Mouse (Mus musculus) stomach, embryonic 15.5 days (tissue): Measurements from ENCODE around the gene Bpifc. TPM values are rescaled to one million over a fixed set of nuclear protein-coding genes. Genes with fewer than 3 reads are reported as not detected.

Experiments used
- ATAC-seq: fragments of 200-750 bp; cut with Nextera tagmentation; 2 replicates; pipeline ENCODE4 v1.8.0; 2017; ENCODE audit warnings: low read depth, moderate number of reproducible peaks, moderate TSS enrichment; ENCODE audit not compliant: insufficient read depth, low FRiP score
- H3K27ac ChIP-seq: fragments of 300-500 bp; sonication (generic); 2 replicates; pipeline ENCODE4 v1.5.1; 2015; ENCODE audit warnings: mild to moderate bottlenecking, inconsistent platforms
- H3K27me3 ChIP-seq: fragments of 300-500 bp; sonication (generic); replicated peaks from 2 replicates; pipeline ENCODE4 v1.6.1; 2015; ENCODE audit warnings: inconsistent platforms
- H3K36me3 ChIP-seq: fragments of 300-500 bp; sonication (generic); 2 replicates; pipeline ENCODE4 v1.6.1; 2015; ENCODE audit warnings: inconsistent platforms
- H3K4me1 ChIP-seq: fragments of 300-500 bp; sonication (generic); 2 replicates; pipeline ENCODE4 v1.6.1; 2015; ENCODE audit warnings: inconsistent platforms
- H3K4me2 ChIP-seq: fragments of 300-500 bp; sonication (generic); 2 replicates; pipeline ENCODE4 v1.6.1; 2015; ENCODE audit warnings: mild to moderate bottlenecking, inconsistent platforms
- H3K4me3 ChIP-seq: fragments of 300-500 bp; sonication (generic); replicated peaks from 2 replicates; pipeline ENCODE4 v1.5.1; 2015; ENCODE audit warnings: inconsistent platforms
- H3K9ac ChIP-seq: fragments of 300-500 bp; sonication (generic); 2 replicates; pipeline ENCODE4 v1.6.1; 2015; ENCODE audit warnings: inconsistent platforms
- H3K9me3 ChIP-seq: fragments of 300-500 bp; sonication (generic); 2 replicates; pipeline ENCODE4 v1.6.1; 2016; ENCODE audit warnings: inconsistent platforms
- WGBS: fragments of 180-500 bp; shearing (Covaris S2); methylation state at CpG from one replicate; pipeline ENCODE4 v1.1.7; 2015; 5-methylcytosine and 5-hydroxymethylcytosine counted together
- polyA plus RNA-seq: library from polyadenylated mRNA; unstranded; fragments of >200 nt; fragmentation: Nextera tagmentation; extraction: Ambion mirVana; gene quantifications from 2 replicates; pipeline ENCODE4 v1.2.1, GENCODE M21; 2015

Gene Bpifc
- polyA plus RNA-seq, 1 experiment from 2014 or later = 0.71 TPM

GRCm38 (mm10) chr10:85968731-85969130 lies 43.0 kb downstream of the Bpifc start:
- WGBS = 42% methylated on average over 2 of the region's 2 CpGs

DNA sequence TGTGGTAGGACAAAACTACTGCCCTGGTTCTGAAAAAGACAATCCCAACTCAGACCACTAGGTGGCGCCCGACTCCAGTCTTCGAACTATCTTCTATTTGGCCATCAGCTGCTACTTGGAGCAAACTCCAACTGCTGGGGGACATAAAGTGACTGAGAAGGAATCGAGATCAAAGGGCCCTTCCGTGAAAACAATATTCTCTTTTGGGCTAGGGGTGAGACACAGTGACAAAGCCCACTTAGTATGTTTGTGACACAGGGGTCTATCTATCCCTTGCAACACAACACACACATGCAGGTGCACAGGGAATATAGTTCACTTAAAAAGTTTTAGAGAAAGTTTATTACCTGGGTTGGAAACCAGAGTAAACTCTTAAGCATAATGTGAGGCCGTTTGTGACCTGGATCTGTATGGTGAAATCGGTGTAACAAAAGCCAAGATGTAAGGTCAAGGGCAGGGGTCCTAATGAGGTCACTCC lies 43.5 kb downstream of the Bpifc start:
- Histone ChIP-seq H3K9ac (no peak overlapping the region), H3K27me3 (no peaks in the 10 kb centered on the region), H3K36me3 (no peaks in the 10 kb centered on the region), H3K4me3 (no peak overlapping the region), H3K4me1 (no peaks in the 10 kb centered on the region), H3K27ac (no peak overlapping the region), H3K9me3 (no peaks in the 10 kb centered on the region), H3K4me2 (no peak overlapping the region)
- WGBS = 11% methylated on average over 7 of the region's 7 CpGs
- ATAC-seq = no peak

More at GRCm38 (mm10) chr10:85968731-85969130, 43.0 kb downstream of the Bpifc start:
- Histone ChIP-seq H3K9ac (no peak overlapping the region), H3K27ac (no peak overlapping the region), H3K4me2 (no peak overlapping the region), H3K36me3 (no peaks in the 10 kb centered on the region), H3K4me3 (no peak overlapping the region), H3K9me3 (no peaks in the 10 kb centered on the region), H3K27me3 (no peaks in the 10 kb centered on the region), H3K4me1 (no peaks in the 10 kb centered on the region)
- no peak for ATAC-seq

DNA sequence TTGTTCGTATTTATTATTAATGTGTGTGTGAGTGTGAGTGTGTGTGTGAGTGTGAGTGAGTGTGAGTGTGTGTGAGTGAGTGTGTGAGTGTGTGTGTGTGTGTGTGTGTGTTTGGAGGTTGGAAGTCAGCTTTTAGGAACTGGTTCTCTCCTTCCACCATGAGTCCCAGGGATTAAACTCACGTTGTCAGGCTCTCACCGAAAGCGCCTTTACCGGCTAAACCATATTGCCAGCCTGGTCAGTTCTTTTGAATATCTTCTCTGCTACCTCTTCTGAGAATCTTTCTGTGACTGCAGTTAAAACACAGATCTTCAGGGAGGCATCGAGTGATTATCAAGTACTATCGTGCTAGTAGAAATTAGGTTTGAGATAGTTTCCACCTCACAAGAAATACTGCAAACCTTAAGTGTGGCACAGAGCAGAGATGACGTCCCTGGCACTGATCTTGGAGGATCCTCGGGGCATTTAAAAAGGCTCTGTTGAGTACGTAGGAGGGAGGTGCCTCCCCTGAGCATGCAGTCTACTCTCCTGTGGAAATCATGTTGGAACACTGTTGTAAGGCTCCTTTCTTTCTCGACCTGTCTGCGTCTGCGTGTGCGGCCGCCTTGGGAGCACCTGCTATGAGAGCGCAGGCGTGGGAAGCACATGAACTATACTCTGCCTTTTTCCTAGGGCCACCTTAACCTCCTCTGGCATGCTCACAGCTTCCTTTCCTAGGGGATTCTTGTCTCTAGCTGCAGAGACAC lies 44.1 kb downstream of the Bpifc start:
- no peaks in the 10 kb centered on the region for H3K4me1 ChIP-seq
- H3K9ac ChIP-seq = no peak overlapping the region
- H3K9me3 ChIP-seq = no peaks in the 10 kb centered on the region
- no peak overlapping the region for H3K27ac ChIP-seq
- H3K4me3 ChIP-seq = no peak overlapping the region
- ATAC-seq = no peak
- WGBS = 64% methylated on average over 17 of the region's 17 CpGs
- no peaks in the 10 kb centered on the region for H3K36me3 ChIP-seq
- no peaks in the 10 kb centered on the region for H3K27me3 ChIP-seq
- H3K4me2 ChIP-seq = no peak overlapping the region

GRCm38 (mm10) chr10:85966476-85966875 lies 45.2 kb downstream of the Bpifc start:
- H3K27ac ChIP-seq = no peak overlapping the region
- H3K27me3 ChIP-seq = no peaks in the 10 kb centered on the region
- H3K9me3 ChIP-seq = no peaks in the 10 kb centered on the region
- 51% methylated on average over 2 of the region's 2 CpGs for whole genome bisulfite sequencing
- no peaks in the 10 kb centered on the region for H3K4me1 ChIP-seq
- no peaks in the 10 kb centered on the region for H3K36me3 ChIP-seq
- no peak overlapping the region for H3K4me3 ChIP-seq
- H3K9ac ChIP-seq = no peak overlapping the region
- ATAC-seq = no peak
- no peak overlapping the region for H3K4me2 ChIP-seq

- no peak overlapping the region for H3K4me2 ChIP-seq
- no peak overlapping the region for H3K27ac ChIP-seq
- no peak for ATAC-seq
- H3K27me3 ChIP-seq = no peaks in the 10 kb centered on the region
- no peaks in the 10 kb centered on the region for H3K9me3 ChIP-seq
- H3K9ac ChIP-seq = no peak overlapping the region
- WGBS = 87% methylated on average over 7 of the region's 7 CpGs
- H3K4me1 ChIP-seq = no peaks in the 10 kb centered on the region
- no peaks in the 10 kb centered on the region for H3K36me3 ChIP-seq
- no peak overlapping the region for H3K4me3 ChIP-seq
Measured at GRCm38 (mm10) chr10:85964316-85964715, 47.4 kb downstream of the Bpifc start.

GRCm38 (mm10) chr10:85962897-85963296 lies 48.8 kb downstream of the Bpifc start:
- no peak overlapping the region for H3K27ac ChIP-seq
- H3K4me2 ChIP-seq = no peak overlapping the region
- H3K9me3 ChIP-seq = no peaks in the 10 kb centered on the region
- no peaks in the 10 kb centered on the region for H3K36me3 ChIP-seq
- ATAC-seq = no peak
- no peaks in the 10 kb centered on the region for H3K27me3 ChIP-seq
- H3K9ac ChIP-seq = no peak overlapping the region
- H3K4me1 ChIP-seq = no peaks in the 10 kb centered on the region
- H3K4me3 ChIP-seq = no peak overlapping the region
- 49% methylated on average over 9 of the region's 9 CpGs for WGBS

DNA sequence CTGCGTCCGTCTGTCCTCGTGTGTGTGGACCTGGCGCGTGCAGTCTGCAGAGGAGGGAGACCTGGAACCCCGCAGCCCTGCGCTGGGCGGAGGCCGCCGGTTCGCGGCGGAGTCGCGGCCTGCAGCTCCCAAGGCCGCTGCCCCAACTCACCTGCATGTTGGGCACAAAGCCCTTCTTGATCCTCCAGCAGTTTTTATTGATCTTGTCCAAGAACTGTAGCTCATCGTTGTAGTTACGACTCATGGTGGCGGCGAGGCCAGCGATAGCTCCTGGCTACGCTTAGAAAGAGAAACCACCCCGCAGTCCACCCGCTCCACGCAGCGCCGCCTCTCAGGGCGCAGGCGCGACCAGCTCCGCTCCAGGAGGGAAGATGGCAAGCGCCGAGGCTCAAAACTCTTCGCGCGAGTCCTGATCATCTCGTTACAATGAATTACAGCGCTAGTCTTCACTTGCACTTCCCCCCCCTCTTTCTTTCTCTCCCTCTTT lies 54.2 kb downstream of the Bpifc start, which contains the start of gene Rtcb:
Gene Rtcb (minus strand): TSS at position 360 of the 487 bp plus-strand sequence.
- ATAC-seq = peak; percentile 86
- peak within 1 kb of the TSS; percentile 87 for H3K9ac ChIP-seq
- peak within 1 kb of the TSS; percentile 82 for H3K4me3 ChIP-seq
- WGBS = 0% methylated on average over 38 of the region's 38 CpGs
- peaks cover 4% of the 10 kb centered on the region; the same call in 1 of the 2 replicates for H3K4me1 ChIP-seq
- peak within 1 kb of the TSS; percentile 79 for H3K4me2 ChIP-seq
- H3K27me3 ChIP-seq = no peaks in the 10 kb centered on the region
- no peaks in the 10 kb centered on the region for H3K9me3 ChIP-seq
- peak within 1 kb of the TSS; percentile 77; the same call in 1 of the 2 replicates for H3K27ac ChIP-seq
- H3K36me3 ChIP-seq = peaks cover 21% of the 10 kb centered on the region; the same call in 1 of the 2 replicates

GRCm38 (mm10) chr10:85956871-85957419 lies 54.8 kb downstream of the Bpifc start:
- ATAC-seq = no peak
- Histone ChIP-seq H3K27ac (peak overlapping the region; percentile 77; the same call in 1 of the 2 replicates), H3K4me1 (peaks cover 4% of the 10 kb centered on the region; the same call in 1 of the 2 replicates), H3K9me3 (no peaks in the 10 kb centered on the region), H3K9ac (peak overlapping the region; percentile 87), H3K27me3 (no peaks in the 10 kb centered on the region), H3K4me3 (peak overlapping the region; percentile 82), H3K36me3 (peaks cover 23% of the 10 kb centered on the region; the same call in 1 of the 2 replicates), H3K4me2 (peak overlapping the region; percentile 79)
- 3% methylated on average over 20 of the region's 20 CpGs for WGBS

DNA sequence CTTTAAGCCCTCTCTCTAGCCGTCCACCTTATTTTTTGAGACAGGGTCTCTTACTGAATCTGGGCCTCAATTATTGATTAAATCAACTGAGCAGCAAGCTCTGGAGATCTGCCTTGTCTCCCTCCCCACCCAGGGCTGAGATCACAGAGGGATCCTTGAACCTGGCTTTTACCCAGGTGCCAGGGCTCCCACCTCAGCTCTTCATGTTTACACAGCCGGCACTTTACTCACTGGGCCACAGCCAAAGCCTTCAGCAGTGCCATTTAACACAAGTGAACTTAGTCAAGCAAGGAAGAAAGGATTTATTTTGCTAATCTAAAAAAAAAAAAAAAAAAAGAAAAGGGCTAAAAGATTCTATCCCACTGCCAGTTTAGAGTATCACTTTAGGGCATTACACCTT lies 57.3 kb downstream of the Bpifc start:
- Histone ChIP-seq H3K27ac (0 out of 2 replicates have a peak overlapping the region, but pooled peaks have one; percentile 42), H3K4me3 (no peak overlapping the region), H3K9me3 (no peaks in the 10 kb centered on the region), H3K27me3 (no peaks in the 10 kb centered on the region), H3K4me1 (peaks cover 4% of the 10 kb centered on the region; the same call in 1 of the 2 replicates), H3K9ac (no peak overlapping the region), H3K36me3 (peaks cover 37% of the 10 kb centered on the region; the same call in 1 of the 2 replicates), H3K4me2 (no peak overlapping the region)
- ATAC-seq = peak; percentile 70; the same call in 1 of the 2 replicates
- WGBS = 62% methylated on average over 2 of the region's 2 CpGs

- H3K9ac ChIP-seq = no peak overlapping the region
- H3K36me3 ChIP-seq = peaks cover 47% of the 10 kb centered on the region
- no peak for ATAC-seq
- no peaks in the 10 kb centered on the region for H3K27me3 ChIP-seq
- H3K9me3 ChIP-seq = no peaks in the 10 kb centered on the region
- 81% methylated on average over 3 of the region's 3 CpGs for WGBS
- no peak overlapping the region for H3K4me3 ChIP-seq
- peaks cover 4% of the 10 kb centered on the region; the same call in 1 of the 2 replicates for H3K4me1 ChIP-seq
- H3K4me2 ChIP-seq = no peak overlapping the region
- H3K27ac ChIP-seq = no peak overlapping the region
Measured at GRCm38 (mm10) chr10:85953401-85953800, 58.3 kb downstream of the Bpifc start.

DNA sequence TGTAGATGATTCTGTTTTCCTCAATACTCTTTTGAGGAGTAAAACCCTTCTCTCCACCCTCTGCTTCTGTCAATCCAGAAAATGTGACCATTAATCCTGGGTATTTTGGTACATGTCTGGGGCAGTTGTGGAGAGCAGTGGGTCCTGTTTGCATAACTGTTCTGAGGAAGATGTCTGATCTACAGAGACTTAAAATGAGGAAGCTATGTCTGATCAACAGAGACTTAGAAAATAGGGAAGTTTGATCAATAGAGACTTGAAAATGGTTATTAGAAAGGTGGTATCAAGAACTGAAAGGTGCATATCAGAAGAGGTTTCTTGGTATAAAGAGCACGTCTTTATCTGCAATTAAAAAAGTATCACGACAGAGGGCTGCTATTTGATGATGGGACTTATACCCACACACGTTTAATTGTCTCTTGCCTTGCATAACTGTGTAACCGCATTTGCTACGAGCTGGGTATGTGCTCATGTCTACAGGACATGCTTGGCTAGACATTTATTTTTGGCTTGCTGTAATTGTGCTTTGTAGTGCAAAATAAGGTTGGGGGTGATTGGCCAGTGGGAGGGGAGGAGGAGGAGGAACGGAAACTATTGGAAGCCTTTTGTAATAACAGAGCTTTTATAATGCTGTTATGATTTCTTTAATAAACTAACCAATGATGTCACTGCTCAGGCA lies 59.8 kb downstream of the Bpifc start:
- Histone ChIP-seq H3K27ac (no peak overlapping the region), H3K36me3 (peaks cover 52% of the 10 kb centered on the region), H3K4me1 (peaks cover 4% of the 10 kb centered on the region; the same call in 1 of the 2 replicates), H3K9ac (no peak overlapping the region), H3K4me3 (no peak overlapping the region), H3K27me3 (no peaks in the 10 kb centered on the region), H3K9me3 (no peaks in the 10 kb centered on the region), H3K4me2 (no peak overlapping the region)
- 83% methylated on average over 6 of the region's 6 CpGs for WGBS
- no peak for ATAC-seq
